Mouse (Mus musculus) layer of hippocampus, postnatal 25 days (tissue): ENCODE measurements around the gene Rnft2. TPM values are rescaled to one million over a fixed set of nuclear protein-coding genes. Genes with fewer than 3 reads are reported as not detected.

Source experiments
- DNase-seq, 2 experiments: peaks; one replicate each; pipeline ENCODE4 v3.0.0; 2022; ENCODE audit warnings: mixed read lengths in 2 of 2, low spot score in 1 of 2; ENCODE audit errors: extremely low spot score in 1 of 2
- total RNA-seq, 2 experiments: library from RNA; stranded (reverse); gene quantifications; 2 replicates each; pipeline ENCODE4 v1.2.3; 2021

The Rnft2 gene
- total RNA-seq, 2 experiments from 2014 or later: 69.4 to 69.8 TPM

GRCm38 (mm10) chr5:118177640-118178039 is 67.3 kb downstream of the Rnft2 start:
- DNase-seq: no peak

DNA sequence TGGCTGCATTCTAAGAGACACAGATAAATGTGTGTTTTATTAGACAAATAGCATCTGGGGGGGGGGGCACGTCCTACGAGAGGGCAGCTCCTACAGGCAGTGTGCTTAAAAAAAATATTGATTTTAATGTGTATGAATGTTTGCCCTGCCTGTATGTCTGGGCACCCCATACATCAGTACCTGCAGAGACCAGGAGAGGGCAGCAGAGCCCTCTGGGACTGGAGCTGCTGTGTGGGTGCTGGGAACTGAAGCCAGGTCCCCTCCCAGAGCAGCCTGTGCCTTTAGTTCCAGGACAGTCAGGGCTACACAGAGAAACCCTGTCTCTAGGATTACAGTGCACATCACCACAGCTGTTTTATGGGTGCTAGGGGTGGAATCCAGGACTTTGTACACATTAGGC is 69.8 kb downstream of the Rnft2 start:
- no peak for DNase-seq

DNA sequence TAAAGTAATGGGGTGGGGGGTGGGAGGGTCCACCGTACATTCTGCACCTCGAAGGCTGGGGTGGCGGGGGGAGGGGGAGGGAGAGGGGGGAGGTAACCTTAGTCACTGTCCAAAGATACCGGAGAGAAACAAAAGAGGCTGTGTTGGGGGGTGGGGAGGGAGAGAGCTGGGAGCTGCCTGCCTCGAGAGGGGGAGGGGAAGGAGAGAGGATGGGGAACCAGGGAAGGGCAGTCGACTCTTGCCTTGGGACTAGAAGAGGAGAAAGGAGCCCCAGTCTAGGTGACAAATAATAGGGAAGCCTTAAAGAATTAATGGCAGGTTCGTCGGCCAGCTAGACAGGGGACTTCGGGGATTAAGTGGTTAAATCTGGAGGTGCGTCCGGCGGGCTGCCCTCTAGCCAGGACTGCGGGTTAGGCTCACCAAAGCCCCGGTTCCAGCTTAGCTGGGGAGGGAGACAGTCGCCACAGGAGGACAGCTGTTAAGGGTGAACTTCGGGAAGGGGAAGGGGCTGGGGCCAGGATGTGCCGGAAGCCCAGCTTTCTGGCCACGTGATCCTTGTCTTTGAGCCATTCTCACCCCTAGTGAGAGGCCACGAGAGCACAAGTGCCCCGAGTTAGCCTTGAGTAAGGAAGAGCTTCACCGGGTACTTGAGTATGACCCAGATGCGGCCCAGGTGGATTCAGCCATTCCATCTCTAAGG is 70.5 kb downstream of the Rnft2 start:
- DNase-seq: no peak

DNA sequence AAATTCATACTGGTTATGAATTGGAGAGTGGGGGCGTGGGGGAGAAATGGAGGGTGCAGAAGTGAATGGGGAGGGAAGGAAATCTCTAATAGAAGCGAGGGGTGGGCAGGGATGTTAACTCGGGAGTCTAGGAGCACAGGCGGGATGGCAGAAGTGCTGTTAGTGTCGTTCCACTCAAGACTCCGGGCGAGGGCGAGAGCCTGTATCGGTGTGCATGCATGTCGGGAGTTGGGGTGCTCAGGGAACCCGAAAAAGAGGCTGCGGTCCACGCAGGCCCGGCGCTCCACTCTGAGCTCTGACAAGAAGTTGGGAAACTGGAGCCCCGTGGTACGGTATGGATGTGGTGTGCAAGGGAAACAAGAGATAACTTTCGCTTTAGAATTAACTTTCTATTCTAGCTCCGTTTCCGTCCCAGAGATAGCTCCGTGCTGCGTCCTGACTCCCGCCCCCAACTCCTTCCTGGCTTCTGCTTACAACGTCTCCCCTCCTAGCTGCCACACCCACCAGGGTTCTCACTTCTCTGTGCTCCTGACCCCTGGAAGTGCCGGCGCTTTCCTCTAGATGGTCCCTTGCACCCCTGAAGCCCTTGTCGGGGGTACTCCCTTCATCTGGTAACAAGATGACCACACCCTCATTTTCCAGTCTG is 72.7 kb downstream of the Rnft2 start:
- no peak for DNase-seq

DNA sequence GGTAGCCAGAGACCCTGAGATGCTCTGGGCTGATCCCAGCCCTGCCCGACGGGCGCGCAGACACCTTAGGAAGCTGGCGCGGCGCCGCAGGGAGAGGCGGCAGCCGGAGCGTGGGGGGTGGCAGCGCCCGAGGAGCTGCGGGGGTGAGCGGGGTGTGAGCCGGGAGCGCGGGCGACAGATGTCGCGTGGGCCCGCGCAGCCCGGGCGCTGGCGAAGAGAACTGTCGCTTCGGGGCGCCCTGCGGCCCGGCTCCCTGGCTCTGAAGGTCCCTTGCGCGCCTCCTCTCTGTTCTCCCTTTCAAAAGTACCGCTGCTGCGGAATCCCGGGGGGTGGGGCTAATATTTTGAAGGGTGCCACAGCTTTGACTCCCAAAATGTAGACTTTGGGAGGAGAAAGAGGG is 73.3 kb downstream of the Rnft2 start:
- peak in 1 of 2 experiments; percentile 44 for DNase-seq

DNA sequence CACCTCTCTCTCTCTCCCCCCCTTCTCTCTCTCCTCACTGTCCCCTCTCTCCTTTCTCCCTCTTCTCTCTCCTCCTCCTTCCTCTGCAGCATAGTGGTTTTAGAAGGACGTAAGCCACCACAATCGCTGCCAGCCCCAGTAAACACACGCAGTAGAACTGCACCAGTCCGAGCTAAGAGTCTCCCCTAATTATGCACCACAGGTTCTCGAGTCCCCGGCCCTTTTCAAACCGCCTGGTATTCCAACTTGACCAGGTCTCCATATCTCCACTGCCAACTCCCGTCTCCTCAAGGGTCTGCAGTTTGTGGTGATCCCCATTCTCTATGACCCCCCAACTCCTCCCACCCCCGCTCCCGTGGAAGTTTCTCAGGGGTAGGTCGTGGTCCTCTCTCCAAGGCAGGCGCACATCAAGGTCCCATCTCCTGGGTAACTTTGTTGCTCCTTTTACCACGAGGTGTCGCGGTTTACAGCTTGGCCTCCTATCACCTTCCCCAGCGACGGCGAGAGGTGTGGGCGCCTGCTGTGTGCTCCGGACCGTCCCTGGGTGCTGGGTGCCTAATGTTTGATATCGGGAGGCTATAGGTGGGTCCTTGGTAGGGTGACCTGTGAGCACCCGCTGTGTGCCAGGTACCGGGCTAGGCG is 73.9 kb downstream of the Rnft2 start:
- DNase-seq: no peak

GRCm38 (mm10) chr5:118169222-118170221 is 75.4 kb downstream of the Rnft2 start:
- DNase-seq: peak; percentile 39

- DNase-seq: peak in 1 of 2 experiments; percentile 33
These were observed 77.3 kb downstream of the Rnft2 start for GRCm38 (mm10) chr5:118167561-118167995.

- no peak for DNase-seq
These were observed 79.5 kb downstream of the Rnft2 start for GRCm38 (mm10) chr5:118165462-118165861.

- DNase-seq: no peak
These were observed 80.3 kb downstream of the Rnft2 start, which contains the start of gene Hrk for GRCm38 (mm10) chr5:118164581-118164980. TSS of gene Hrk (plus strand) at chr5:118164648.

GRCm38 (mm10) chr5:118160691-118161090 is 84.2 kb downstream of the Rnft2 start:
- no peak for DNase-seq

GRCm38 (mm10) chr5:118156976-118157375 is 87.9 kb downstream of the Rnft2 start:
- no peak for DNase-seq

DNA sequence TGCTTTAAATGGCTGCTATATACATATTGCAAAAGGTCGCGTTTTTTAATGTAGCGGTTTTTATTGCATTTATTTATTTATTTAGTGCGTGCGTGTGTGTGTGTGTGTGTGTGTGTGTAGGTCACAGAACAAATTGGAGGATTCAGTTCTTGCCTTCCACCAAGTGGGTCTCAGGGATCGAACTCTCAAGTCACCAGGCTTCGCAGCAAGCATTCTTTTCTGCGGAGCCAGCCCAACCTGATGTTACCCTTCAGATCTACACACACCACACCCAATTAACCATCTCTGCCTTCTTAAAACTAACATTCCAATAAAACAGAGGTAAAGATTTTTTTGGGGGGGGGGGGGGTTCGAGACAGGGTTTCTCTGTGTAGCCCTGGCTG is 89.4 kb downstream of the Rnft2 start:
- DNase-seq: no peak

GRCm38 (mm10) chr5:118154839-118155564 is 89.9 kb downstream of the Rnft2 start, which contains the start of gene Fbxw8:
TSS of gene Fbxw8 (minus strand) at chr5:118155464.
- DNase-seq: peak; percentile 78 to 83

DNA sequence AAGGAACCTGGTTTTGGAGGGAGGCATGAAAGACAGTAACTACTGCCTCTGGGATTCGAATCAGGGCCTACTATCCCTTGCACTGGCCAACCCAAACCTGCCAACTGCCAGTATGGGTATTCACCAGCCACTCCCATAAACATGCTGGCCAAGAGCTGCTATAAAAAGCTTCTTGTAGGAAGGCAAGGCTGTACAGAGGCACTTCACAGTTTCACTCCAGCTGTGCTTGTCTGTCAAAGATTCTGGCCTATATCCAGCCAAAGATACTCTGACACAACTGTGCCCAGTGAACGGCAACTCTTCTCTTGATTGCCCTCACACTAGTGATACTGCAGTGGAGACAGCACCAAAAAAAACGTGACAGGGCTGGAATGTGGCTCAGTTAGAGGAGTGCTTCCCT is 95.2 kb downstream of the Rnft2 start:
- no peak for DNase-seq

DNA sequence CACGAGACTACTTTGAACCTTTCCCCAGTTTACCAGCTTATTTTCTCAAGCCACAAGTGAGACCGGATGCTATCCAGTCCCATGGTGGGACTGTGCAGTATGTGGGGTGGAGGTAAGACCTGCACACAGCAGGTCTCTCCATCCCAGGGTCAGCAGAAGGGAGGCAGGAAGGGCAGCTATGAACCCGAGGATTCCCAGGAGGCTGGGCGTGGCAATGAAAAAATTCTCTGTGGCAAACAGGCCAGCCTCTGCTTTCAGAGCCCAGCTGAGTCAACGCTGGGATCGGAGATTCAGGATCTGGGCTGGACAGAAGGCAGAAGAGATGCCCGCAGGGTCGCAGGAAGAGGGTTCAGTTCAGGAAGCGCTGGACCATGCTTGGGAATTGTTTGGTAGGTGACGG is 97.7 kb downstream of the Rnft2 start:
- no peak for DNase-seq

DNA sequence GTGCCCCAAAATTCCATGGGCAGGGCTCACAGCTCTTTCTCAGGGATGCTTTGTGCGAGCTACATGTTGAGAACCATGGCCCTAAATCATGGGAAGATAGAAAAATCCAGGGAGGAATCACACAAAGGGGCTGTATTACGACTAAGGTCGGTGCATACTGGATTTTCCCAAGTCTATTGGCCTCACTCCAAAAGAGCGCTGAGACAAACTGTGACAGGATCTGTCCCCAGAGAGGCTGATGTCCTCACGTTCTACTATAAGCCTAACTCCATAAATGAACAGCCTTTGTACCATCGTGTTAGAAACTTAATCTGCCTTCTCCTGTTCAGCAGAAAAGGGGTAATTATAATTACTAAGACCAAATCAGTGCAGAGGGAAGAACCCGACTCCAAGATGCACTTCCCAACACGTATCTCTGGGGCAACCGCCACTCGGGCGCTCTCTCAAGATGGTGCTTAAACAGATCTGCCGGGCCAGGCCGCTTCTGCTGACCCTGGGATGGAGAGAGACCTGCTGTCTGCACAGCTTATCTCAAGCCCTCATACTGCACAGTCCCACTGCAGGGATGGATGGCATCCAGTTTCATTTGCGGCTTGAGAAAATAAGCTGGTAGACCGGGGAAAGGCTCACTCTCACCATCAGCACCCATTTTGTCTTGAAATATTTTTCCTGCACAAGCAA is 98.8 kb downstream of the Rnft2 start:
- no peak for DNase-seq

GRCm38 (mm10) chr5:118145458-118145857 is 99.5 kb downstream of the Rnft2 start:
- no peak for DNase-seq

DNA sequence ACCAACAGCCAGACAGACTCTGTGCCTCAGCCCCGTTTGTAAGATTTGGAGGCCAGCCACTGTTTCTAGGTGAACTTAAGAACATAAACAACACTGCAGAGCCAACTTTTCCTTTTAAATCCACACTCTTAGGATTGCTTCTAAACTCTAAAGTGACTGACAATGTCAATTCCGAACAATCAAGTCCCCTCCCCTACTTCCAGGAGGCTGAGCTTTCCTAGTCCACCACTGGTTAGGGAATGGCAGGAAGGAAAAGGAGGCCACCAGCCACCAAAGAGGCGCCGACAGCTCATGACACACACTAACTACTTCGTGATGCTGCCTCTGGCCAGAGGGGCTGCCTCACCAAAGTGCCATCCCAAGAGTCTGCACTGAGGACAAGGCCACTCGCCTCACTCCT is 100.1 kb downstream of the Rnft2 start:
- DNase-seq: no peak
